Mouse (Mus musculus) brain, embryonic 14.5 days (tissue): Measurements from ENCODE around the gene Golga4.

Experiments
- CTCF ChIP-seq: fragments of 200-500 bp; IDR thresholded peaks from 2 replicates; pipeline ENCODE4 v1.5.1; 2012; ENCODE audit warnings: inconsistent platforms, mild to moderate bottlenecking, moderate library complexity, borderline replicate concordance; ENCODE audit not compliant: insufficient read depth, insufficient read length; ENCODE audit errors: extremely low read depth
- POLR2A ChIP-seq: fragments of 200-500 bp; IDR thresholded peaks from 2 replicates; pipeline ENCODE4 v1.6.1; 2012; ENCODE audit warnings: mild to moderate bottlenecking, inconsistent platforms, borderline replicate concordance; ENCODE audit not compliant: poor library complexity, insufficient read depth, insufficient read length, severe bottlenecking; ENCODE audit errors: extremely low read depth

DNA sequence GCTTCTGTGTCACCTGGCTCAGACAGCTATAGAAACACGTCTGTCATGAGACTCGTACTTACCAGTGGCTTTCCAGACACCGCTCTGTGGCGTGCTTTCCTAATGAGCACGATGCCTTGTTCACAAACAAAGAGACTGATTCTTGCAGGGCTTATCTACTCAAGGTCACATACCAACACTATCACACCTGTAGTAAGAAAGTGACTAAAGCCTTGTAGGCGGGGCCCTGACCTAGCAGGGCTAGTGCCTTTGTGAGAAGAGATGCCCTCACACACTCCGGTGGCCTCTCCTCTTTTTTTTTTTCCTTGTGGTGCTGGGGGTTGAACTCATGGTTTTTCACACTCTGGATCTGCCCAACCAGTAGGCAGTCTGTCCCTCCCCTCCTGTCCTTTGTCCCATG, 90.7 kb downstream of the Golga4 start:
- no peak for TF ChIP-seq CTCF
- no peak for TF ChIP-seq POLR2A
